Mouse (Mus musculus) CD4-positive helper T cell, adult 2 months (primary cell): ENCODE measurements at regions not wholly inside any gene's neighbourhood (a gene's known extent, or its start where the extent isn't known, plus 50 kb on each side); places are given as distances from the start of the nearest gene placed in this dataset.
"Not testable (repeated sequence)": the region's sequence is repeated elsewhere in the genome, so short reads cannot be mapped to it uniquely, and the experiment has no call there.

Experiments
- DNase-seq: peaks from one replicate; pipeline ENCODE4 v3.0.0-alpha.2; 2012; ENCODE audit warnings: low read depth, missing footprints, low spot score

DNA sequence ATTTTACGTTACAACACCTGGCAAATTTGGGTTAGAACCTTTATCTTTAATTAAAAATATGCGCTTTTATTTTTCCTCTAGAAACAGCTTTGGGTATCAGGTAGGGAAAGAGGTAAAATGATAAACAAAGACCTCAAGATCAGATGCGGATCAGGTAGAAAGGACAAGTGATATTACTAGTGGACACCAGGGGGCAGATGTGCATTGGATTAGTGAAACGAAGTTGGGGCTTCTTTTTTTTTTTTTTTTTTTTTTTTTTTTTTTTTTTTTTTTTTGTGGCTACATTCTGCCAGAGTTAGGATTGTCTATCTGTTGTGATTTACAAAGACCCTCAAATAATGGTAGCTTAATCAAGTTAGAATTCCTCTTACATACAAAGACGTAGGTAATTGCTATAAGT, 153.8 kb downstream of the Cd109 start:
- DNase-seq, result peak; percentile 7

DNA sequence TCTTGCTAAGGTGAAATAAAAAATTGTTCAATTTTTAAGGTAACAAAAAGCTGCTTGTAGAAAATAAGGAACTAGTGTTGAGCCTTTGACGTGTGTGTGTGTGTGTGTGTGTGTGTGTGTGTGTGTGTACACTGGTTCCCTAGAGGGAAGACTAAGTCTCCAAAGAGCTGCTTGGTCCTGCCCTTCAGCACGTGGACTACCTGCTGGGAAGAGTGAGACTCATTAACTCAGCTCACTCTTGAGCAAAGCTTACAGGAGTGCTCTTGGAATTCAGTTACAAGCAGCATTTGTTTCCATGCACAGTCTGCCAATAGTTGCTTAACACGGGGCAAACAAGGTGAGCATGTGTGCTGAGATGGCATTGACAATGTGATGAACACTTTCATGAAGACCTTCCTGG, 158.6 kb downstream of the Cd109 start:
- no peak for DNase-seq

DNA sequence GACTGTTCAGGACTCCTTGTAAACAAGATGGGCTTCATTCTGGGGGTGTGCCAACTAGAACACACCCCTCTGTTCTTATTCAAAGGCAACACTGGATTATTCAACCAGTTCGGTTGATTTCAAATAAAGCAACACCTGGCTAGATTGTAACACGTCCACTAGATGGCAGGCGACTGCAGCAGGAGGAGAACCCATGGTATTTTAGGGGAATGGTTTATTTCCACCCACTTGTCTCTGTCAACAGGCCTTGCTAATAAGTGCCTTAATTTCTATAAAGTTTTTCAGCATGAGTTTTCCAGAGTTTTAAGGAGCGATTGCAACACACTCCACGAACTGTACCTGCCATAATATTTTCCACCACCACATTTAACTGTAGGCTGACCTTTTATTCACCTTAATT, 160.1 kb downstream of the Cd109 start:
- peak; percentile 6 for DNase-seq

DNA sequence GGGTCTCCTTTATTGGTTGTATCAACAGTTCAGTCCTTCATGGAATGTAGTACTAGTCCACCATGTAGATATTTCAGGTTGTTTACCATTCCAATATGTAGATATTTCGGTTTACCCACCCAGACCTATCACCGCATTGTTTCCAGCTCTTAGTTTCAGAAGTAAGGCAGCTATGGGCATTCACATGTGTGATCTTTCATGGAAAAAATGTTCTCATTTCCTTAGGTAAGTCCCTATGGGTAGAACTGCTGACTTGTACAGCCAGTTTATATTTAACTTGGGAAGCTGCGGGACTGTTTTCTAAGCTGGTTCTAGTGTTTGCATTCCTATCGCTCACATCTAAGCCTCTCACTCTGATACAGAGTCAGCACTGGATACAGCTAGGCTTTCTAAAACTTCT, 165.2 kb downstream of the Cd109 start:
- no peak for DNase-seq

DNA sequence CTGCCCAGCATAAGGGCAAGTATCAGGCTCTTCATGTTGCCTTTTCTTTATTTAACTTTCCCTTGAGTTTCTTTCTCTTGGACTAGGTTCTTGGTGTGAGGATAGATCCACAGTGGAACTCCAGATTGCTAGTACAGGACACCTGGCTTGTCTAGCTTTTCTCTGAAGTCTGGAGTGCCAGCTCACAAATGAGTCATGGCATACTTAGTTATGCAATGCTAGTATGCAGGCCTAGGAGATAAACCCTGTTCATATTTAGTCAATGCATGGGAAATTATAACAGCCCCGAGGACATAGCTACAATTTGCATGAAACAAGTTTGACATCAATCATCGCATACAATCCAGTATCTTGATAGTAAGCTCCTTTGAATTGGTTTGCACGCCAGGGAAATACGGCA, 167.0 kb downstream of the Cd109 start:
- DNase-seq, result no peak

DNA sequence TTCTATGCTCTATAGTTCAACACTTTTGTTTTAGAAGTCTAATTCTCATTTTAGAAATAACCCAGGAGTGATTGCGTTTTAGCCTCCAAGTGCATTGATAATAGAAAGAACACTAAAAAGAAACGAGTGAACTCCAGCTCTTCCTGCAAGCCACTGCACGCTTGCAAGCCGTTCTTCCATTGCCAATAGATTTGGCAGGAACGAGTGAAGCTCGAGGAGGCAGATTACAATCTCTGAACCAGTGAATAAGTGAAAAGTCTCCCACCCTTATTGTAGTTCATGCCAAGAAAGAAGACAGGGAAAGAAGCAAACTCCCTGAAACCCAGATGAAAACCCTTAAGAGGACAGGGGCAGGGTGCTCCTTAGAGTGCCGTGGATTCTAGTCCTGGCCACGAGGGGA, 167.5 kb downstream of the Cd109 start:
- no peak for DNase-seq

DNA sequence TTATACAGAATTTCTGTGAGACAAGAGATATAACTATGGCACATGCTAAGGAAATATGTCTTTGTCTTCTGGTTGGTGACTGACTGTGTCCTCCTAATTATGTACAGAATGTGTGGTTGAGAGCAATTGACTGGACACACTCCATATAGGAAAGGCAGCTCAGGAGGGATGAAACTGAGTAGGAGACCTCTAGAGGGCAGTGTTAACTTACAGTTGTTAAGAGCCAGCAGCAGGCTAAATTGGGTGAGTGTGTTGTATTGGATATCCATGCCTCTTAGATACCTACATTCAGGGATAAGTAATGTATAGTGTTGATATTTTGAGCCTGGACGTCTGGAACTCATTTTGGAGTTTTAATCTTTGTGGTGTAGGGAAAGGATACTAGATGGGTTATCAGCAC, 172.5 kb downstream of the Cd109 start:
- peak; percentile 3 for DNase-seq

DNA sequence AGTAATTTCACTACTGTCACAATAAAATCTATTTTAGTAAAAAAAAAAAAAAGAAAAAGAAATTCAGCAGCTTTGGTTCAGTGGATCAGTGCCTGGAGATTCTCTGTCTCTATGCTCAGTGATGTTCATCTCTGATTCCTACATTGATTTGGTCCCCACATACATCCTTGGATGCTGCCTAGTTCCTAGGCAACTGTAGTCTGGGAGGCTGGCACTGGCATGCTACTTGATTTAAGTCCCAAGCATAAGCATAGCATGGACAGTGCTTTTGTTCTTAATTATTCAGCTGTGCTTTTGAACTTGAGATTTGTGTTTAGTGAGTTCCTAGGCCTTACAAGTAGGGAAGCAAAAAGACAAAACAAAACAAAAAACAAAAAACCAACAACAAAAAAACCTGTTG, 174.4 kb downstream of the Cd109 start:
- no peak for DNase-seq

DNA sequence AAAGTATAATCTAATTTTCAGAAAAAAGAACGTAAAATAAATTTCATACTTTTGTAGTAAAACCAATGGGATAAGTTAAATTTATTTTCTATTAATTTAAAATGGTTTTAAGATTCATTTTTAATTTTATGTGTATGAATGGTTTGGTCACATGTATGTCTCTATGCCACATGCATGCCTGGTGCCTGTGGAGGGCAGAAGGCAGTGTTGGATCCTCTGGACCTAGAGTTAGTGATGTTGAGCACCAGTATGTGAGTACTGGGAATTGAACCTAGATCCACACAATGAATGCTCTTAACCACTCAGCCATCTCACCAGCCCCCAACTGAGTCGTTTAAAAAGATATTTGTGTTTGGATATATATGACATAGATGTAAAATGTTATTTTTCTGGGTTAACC, 174.8 kb downstream of the Cd109 start:
- DNase-seq, result no peak

DNA sequence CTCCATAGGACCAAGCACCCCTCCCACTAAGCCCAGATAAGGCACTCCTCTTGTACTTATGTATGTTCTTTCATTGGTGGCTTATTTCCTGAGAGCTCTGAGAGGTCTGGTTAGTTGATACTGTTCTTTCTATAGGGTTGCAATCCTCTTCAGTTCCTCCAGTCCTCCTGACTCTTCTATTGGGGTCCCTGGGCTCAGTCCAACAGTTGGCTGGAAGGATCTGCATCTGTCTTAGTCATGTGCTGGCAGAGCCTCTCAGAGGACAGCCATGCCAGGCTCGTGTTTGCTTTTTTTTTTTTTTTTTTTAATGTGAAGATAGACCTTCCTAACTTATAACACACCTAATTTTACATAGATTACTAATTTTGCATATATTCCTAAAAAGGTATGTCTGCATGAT, 180.5 kb downstream of the Cd109 start:
- no peak for DNase-seq

DNA sequence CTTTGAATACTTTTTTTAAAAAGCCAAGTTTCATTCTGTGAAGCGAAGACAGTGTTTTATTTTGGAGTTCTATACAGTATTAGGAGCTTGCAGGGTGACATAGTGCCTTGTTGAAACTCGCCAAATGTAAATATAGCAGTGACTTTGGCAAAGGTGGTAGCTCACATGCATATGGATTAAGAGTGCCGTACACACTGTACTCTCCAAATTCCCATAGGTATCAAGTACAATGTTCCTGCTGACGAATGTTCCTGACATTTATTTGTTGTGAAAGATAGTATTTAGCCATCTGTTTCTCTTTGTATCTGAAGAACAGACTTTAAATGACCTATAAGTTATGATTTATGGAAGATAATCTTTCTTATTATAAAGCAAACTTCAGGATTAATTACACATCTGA, 201.9 kb downstream of the Cd109 start:
- DNase-seq, result no peak

DNA sequence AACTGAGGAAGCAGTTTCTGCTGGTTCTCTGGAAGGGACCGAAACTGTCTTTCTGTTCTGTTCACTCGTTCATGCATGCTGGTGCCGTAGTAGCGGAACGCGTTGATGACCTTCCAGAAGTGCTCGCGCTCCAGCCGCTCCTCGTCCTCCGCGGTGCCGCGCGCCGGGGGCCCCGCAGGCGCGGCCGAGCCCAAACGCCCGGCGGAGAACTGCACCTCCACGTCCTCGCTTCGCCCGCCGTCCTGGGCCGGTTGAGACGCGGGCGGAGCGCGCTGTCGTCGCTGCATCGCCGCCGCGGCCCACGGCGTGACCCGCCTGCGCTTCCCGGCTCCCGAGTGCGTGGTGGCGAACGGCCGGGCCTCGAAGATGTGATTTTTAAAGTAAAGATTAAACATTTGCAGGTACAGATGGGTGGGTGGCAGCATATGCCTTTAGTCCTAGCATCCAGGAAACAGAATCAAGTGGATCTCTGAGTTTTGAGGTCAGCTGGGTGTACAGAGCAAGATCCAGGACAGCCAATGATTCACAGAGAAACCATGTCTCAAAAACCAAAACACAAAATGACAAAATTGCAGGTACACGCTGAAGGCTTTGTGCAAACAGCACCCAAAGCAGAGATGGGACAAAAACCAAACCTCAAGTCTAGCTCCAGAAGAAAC, 206.3 kb downstream of the Cd109 start:
- not testable (repeated sequence) for DNase-seq

DNA sequence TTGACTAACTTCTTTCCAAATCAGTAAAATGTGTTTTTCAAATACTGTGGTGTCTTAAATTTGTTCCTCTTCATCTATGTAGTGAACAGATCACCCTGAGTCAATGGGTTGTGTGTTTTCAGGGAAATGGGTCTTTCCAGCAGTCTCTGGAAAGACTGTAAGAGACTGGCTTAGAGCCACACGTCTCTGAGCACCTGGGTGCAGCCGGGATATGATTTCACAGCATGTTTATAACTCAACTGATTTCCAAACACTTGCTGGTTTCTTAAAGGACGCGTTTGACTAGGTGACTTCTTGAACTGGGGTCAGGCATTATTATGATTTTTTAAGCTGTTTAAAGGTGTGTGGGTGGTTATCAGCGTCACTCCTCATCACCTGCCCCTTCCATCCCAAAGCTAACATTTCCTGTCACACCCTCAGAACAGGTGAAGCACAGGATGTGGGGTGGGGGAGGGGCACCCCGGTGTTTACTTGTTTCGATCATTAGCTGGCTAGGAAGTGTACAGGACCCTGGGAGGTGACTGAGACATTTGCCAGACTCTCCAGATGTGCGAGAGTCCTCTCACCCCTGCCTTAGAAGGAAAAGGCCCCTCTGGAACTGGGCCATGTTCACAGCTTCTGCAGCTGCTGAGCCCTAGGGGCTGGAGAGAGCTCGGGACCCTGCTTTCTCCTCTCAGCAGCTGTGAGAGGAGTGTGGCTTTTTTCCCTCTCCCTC, 229.8 kb downstream of the Cd109 start:
- peak; percentile 9 for DNase-seq

DNA sequence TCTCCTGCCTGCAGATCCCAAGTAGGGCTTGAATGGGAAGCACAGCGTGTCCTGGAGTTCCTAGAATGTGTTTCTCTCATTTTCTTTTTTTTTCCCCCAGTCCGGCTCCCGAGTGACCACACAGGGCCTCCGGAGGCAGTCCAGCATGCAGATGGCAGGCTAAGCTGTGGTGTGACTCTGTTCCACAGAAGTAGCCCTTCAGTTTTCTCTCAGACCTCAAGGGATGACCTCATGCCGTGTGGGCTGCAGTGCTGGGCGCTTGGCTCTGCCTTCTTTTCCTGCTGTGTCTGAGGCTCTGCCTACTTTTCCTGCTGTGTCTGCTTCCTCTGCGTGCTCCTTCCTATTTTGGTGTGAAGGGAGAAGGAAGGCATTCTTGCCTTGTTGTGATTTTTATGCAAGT, 230.8 kb downstream of the Cd109 start:
- DNase-seq, result no peak

DNA sequence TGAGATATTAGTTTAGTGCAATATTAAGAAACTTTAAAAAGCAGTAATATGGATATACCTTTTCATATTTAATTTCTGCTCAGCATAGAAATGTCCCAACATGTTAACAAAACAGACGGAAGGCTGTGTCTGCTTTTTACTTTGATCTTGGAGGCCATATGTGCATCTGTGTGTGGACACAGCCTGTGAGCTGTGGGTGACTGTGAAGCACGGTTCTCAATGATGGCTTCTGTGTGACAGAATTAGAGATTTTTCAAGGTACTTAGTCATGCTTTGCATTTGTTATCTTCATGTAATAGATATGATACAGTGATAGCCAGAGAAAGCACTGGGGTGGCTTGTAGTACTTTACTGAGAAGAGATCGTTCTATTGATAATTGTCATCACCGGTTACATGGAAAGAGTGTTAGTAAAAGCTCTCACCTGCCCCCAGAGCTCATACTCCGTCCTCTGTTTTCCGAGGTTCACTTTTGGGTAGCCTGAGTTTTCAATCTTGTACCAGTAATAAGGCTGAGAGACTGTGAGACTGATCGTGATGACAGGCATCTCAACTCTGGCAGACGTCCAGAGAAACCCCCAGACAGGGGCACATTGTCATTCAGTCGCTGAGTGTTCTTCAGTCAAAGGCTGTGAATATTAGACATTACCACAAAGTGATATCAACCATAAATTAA, 232.7 kb downstream of the Cd109 start:
- DNase-seq, result no peak

DNA sequence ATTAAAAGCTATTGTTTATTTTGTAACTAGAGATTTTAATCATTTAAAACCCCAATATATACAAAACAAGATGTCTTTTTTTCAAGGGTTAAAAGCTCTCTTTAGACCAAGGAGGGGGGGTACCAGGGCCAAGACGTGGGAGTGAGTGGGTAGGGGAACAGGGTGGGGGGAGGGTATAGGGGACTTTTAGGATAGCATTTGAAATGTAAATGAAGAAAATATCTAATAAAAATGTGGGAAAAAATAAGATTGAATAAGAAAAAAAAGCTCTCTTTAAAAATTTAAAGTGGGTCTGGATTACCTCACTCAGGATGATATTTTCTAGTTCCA, 233.2 kb downstream of the Cd109 start:
- not testable (repeated sequence) for DNase-seq

DNA sequence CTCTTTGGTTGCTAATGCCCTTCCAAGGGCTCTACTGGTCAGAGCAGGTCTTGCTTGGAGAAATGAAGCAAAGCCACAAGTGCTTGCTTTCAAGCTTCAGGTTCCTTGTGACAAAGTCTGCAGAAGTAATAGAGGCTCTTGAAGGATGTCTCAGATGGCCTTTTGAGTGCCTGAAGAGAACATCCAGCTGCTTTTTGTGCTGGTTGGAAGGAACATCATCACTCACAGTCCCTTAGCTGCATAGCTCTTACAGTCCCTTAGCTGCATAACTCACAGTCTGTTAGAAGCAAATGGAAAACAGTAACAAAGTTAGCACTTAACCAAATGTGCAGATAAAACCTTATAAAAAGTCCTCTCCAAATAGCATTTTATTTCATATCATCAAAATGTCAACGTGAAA, 241.6 kb downstream of the Cd109 start:
- no peak for DNase-seq

DNA sequence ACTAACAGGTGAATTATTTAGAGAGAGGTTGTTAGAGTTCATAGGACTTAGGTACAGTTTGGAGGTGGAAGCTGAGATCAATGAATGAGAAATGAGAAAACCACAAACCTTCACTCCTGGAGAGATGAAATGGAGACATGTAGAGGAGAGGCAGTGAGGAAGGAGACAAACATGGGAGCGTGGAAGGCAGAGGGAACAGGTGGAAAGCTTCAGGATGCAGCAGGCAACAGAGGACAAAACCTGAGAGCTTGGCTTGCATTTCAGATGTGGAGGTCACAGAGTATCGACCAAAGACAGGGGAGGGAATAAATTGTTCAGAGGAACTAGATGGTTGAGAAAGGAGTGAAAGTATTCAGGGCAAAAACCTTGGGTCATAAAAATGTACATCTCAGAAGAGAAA, 244.6 kb downstream of the Cd109 start:
- DNase-seq, result no peak

DNA sequence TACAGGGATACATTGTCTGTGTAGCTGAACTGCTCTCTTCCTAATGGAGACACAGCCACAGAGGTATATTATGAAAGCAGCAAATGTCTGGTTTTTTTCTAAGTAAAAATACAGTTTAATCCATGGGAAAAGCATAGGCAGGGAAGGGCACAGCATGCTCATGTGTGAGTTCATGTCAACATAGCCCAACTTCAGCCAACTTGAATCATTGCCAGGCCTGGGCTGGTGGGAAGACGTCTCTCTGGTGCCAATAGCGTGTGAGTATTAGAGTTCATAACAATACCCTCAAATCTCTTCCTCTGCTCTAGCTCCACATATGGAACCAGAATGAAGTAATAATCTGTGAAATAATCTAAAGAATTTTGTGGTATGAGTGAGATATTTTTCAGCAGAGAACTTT, 257.2 kb downstream of the Cd109 start:
- no peak for DNase-seq

DNA sequence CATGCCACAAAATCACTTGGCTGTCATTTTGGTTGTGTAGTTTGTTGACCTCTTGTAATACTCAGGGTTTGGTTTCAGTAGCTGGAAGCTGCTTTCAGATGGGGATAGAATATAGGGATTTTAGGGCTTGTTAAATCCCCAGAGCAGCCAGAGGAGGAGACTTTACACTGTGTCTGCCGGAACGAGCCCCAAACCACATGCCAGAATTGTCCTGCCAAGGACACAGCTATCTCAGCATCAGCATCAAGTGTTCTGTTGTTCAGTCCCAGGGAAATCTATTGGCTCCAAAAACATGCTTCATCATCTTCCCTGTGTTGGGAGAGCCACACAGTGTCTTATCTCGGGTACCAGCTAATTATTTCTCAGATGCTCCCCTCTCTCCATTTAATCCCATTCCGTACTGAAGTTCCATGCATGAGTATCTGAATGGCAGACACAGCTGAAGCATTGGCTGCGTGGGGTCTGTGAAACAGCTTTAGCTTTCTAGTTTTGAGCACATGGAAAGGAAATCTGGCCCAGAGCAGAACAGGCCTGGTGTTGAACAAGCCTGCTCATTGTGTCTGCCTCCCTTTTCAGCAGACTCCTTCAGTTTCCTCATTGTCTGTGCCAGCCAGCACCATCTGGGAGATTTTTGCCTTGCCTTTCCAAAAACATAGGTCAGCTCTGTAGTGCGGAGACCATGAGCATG, 264.8 kb downstream of the Cd109 start:
- DNase-seq, result no peak

DNA sequence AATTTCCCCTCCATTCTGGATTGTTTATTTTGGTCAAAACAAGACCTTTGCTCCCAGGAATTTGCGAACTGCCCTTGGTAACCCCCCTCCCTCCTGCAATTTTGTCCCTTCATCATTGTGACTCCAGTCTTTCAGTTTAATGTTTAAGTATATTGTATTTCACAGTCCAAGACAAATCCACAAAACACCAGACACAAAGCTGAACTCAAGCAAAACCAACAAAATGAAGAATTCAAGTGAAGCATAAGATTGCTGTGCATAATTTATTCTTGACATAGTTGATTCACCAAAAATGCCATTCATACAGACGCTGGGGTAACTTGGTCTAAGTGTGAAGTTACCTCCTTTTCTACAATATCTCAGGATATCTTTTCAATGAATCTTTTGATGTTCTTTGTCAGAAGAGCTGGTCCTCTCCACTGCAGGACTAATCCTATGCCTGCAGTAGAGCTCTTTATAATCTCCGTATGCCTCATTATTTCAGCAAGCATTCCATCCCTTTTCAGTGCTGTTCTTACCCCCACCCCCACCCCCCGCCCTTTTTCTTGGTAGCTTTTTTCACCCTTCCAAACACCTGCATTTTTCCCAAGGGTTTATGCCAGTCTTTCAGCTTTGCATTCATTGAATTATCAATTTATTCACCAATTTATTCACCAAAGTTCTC, 265.4 kb downstream of the Cd109 start:
- no peak for DNase-seq

DNA sequence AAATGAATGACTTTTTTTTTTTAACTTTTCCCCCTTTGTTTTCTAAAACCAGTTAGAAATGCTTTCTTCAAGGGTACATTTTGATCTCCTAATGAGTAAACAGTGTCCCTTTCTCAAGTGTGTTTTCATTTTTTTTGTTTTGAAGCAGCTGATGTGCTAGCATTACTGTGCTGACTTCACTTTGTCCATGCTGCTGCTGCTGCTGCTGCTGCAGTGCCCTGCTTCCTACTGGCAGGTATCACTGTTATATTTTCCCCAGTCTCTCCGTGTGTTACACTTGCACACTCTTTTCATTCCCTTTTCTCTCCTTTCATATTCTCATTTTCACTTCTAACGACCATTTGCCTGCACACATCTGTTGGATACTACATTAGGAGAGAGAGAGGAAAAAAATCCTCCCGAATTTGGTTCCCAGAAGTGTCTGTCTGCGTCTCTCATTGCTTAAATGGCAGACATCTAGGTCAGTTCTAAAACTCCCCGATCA, 266.0 kb downstream of the Cd109 start:
- no peak for DNase-seq
